Mouse (Mus musculus): ENCODE results near the gene Plekha7. TPM values are rescaled to one million over a fixed set of nuclear protein-coding genes. Genes with fewer than 3 reads are reported as not detected.

The Plekha7 gene
- 17.7 TPM for polyA plus RNA-seq (2017; shearing (Covaris generic))

DNA sequence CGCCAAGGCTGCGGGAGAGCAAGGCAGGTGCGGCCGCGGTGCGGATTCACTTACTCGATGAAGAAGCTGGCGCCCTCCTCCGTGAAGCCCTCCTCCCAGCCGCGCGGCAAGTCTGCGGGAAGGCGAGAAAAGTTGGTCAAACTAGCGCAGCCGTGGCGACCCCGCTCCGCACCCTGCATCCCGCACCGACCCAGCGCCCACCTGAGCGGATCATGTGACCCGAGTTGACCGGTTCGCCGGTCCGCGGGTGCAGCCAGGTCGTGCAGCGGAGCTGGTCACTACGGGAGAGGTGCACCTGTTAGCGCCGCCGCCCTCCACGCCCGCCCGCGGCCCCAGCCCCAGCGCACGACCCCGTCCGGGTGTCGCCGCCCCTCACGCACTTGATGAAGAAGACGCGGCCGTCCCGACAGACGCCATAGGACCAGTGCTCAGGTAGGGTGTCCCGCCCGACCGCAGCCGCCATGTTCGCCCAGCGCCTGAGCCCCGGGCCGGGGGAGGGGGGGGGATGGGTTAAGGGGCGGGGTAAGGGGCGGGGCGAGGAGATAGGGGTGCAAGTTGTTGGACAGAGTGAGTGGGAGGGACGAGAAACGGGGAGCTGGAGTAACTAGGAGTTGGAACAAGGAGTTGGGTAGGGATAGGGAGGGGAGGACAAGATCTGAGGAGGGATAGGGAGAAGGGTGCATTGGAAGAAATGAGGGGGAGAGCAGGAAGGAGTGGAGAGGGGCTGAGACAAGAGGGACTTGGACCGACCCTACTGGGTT is at the start of gene Plekha7:
TSS of gene Plekha7 (minus strand) at position 506 of the 761 bp plus-strand sequence.

GRCm38 (mm10) chr7:116333713-116334668 is 25.8 kb upstream of the Plekha7 start, which contains the start of gene Rps13:
Rps13 (minus strand) TSS chr7:116334195.

GRCm38 (mm10) chr7:116084366-116084765 is 223.8 kb downstream of the Plekha7 start, which contains the start of gene Gm4353:
Gm4353 (minus strand) TSS chr7:116084635.

Other genes with a start within 250 kb of the Plekha7 start
- gene Gm4353, start 223.7 kb downstream of the Plekha7 start, polyA plus RNA-seq (2017; shearing (Covaris generic)): not detected
- gene Rps13, start 25.8 kb upstream of the Plekha7 start, polyA plus RNA-seq (2017; shearing (Covaris generic)): 847 TPM
- gene Pik3c2a, start 135.1 kb upstream of the Plekha7 start, polyA plus RNA-seq (2017; shearing (Covaris generic)): 45.6 TPM
- 7.3 TPM for gene Nucb2, start 196.0 kb upstream of the Plekha7 start, polyA plus RNA-seq (2017; shearing (Covaris generic))

Measured in naive thymus-derived CD4-positive, alpha-beta T cell, adult 5 months (primary cell).